Mouse (Mus musculus): Measurements from ENCODE around the gene Ubqln2. TPM values are rescaled to one million over a fixed set of nuclear protein-coding genes. Genes with fewer than 3 reads are reported as not detected.
A peak's percentile ranks its signal among the peaks of the same experiment; 100 is the strongest.

The Ubqln2 gene
- polyA plus RNA-seq, 1 experiment from 2014 or later: 35.0 TPM

DNA sequence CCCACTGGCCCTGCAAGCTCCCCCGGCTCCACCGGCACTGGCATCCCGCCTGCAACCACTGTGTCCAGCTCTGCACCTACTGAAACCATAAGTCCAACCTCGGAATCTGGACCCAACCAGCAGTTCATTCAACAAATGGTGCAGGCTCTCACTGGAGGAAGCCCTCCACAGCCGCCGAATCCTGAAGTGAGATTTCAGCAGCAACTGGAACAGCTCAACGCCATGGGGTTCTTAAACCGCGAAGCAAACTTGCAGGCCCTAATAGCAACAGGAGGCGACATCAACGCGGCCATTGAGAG, 2.0 kb downstream of the Ubqln2 start:
- peak overlapping the region; percentile 60 for H3K4me3 ChIP-seq (ENCODE audit: low read depth, low read length)
- WGBS: 20% methylated on average over 12 of the region's 12 CpGs
- ATAC-seq (ENCODE audit: insufficient read depth): no peak
- peak; percentile 44 for DNase-seq
- no peak overlapping the region for H3K27ac ChIP-seq (ENCODE audit: low read depth)
- H3K27me3 ChIP-seq (ENCODE audit: insufficient read depth, low read length): no peaks in the 10 kb centered on the region
- H3K9me3 ChIP-seq (ENCODE audit: low read depth, low read length): no peaks in the 10 kb centered on the region
- H3K9ac ChIP-seq: peak overlapping the region; percentile 76
- no peaks in the 10 kb centered on the region; the same call in 1 of the 2 replicates for H3K4me1 ChIP-seq (ENCODE audit: insufficient read depth)
- TF ChIP-seq CTCF (IDR thresholded peaks at IDR 0.05; ENCODE audit: low read depth): no peak
- H3K4me2 ChIP-seq: peak overlapping the region; percentile 71
- no peaks in the 10 kb centered on the region for H3K36me3 ChIP-seq (ENCODE audit: insufficient read depth)

DNA sequence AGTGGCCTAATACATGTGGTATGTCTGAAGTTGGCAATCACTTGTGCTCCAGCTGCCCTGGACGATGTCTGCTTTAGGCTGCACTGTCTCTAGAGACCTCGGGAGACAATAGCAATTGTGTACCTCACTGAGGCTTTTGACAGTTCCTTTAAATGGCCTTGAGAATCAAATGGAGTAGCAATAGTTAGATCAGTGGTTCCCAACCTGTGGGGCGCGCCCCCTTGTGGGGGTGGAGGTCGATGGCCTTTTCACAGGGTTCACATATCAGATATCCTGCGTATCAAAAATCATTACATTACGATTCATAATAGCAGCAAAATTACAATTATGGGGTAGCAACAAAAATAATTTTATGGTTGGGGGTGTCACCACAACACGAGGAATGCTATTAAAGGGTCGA, 7.9 kb downstream of the Ubqln2 start:
- H3K9me3 ChIP-seq (ENCODE audit: low read depth, low read length): no peaks in the 10 kb centered on the region
- no peaks in the 10 kb centered on the region; the same call in 1 of the 2 replicates for H3K4me1 ChIP-seq (ENCODE audit: insufficient read depth)
- no peak overlapping the region for H3K4me3 ChIP-seq (ENCODE audit: low read depth, low read length)
- TF ChIP-seq CTCF (IDR thresholded peaks at IDR 0.05; ENCODE audit: low read depth): peak; percentile 42
- 47% methylated on average over 9 of the region's 9 CpGs for WGBS
- no peak overlapping the region for H3K27ac ChIP-seq (ENCODE audit: low read depth)
- no peak for ATAC-seq (ENCODE audit: insufficient read depth)
- H3K27me3 ChIP-seq (ENCODE audit: insufficient read depth, low read length): no peaks in the 10 kb centered on the region
- H3K36me3 ChIP-seq (ENCODE audit: insufficient read depth): no peaks in the 10 kb centered on the region
- DNase-seq: peak; percentile 16
- H3K9ac ChIP-seq: no peak overlapping the region
- no peak overlapping the region for H3K4me2 ChIP-seq

DNA sequence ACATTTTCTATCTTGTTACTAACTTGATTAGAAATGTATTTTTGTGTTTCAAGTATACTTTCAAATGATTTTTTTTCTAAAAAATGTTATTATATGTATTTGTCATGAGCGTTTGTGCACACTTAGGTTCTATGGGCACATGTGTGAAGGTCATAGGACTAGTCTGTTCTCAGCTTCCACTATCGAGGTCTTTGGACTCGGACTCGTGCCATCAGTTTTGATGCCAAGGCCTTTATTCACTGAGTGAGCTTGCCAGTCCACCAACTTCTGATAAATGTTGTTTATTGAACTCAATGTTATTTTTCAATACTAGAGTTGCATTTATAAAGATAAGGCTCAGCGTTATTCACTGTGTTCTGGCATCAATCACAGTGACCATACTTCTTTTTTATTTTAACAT, 17.5 kb downstream of the Ubqln2 start:
- DNase-seq (no peak), ATAC-seq (ENCODE audit: insufficient read depth) (no peak)
- Histone ChIP-seq H3K27me3 (ENCODE audit: insufficient read depth, low read length) (no peaks in the 10 kb centered on the region), H3K36me3 (ENCODE audit: insufficient read depth) (no peaks in the 10 kb centered on the region), H3K4me2 (no peak overlapping the region), H3K27ac (ENCODE audit: low read depth) (no peak overlapping the region), H3K4me1 (ENCODE audit: insufficient read depth) (no peaks in the 10 kb centered on the region), H3K4me3 (ENCODE audit: low read depth, low read length) (no peak overlapping the region), H3K9me3 (ENCODE audit: low read depth, low read length) (no peaks in the 10 kb centered on the region), H3K9ac (no peak overlapping the region)
- no peak for TF ChIP-seq CTCF (IDR thresholded peaks at IDR 0.05; ENCODE audit: low read depth)
- WGBS: 75% methylated on average over 5 of the region's 5 CpGs

DNA sequence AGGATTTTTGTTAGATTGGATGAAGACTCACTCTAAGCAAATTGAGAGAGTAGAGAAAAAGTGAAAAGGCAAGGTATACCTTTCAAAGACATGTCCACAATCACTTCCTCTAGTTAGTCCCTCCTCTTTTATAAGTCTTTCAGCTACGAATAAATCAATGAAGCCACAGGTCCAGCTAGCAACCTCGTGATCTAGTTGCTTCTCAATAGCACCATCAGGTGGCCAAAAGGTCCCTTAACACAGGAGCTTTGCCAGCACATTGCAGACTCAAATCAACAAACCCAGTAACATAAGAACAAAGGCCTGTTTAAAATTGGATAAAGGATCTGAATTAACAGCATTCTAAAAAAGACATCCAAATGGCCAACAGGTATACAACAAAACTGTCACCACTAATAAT, 30.4 kb downstream of the Ubqln2 start:
- no peaks in the 10 kb centered on the region for H3K36me3 ChIP-seq (ENCODE audit: insufficient read depth)
- H3K4me2 ChIP-seq: no peak overlapping the region
- ATAC-seq (ENCODE audit: insufficient read depth): no peak
- H3K9ac ChIP-seq: no peak overlapping the region
- peak; percentile 44; the same call in 1 of the 2 replicates for TF ChIP-seq CTCF (IDR thresholded peaks at IDR 0.05; ENCODE audit: low read depth)
- DNase-seq: peak; percentile 57
- H3K27ac ChIP-seq (ENCODE audit: low read depth): no peak overlapping the region
- no peaks in the 10 kb centered on the region for H3K4me1 ChIP-seq (ENCODE audit: insufficient read depth)
- H3K9me3 ChIP-seq (ENCODE audit: low read depth, low read length): no peaks in the 10 kb centered on the region
- no peaks in the 10 kb centered on the region for H3K27me3 ChIP-seq (ENCODE audit: insufficient read depth, low read length)
- WGBS: 30% methylated on average over 2 of the region's 2 CpGs
- H3K4me3 ChIP-seq (ENCODE audit: low read depth, low read length): no peak overlapping the region

Other genes starting within 250 kb of the Ubqln2 start
- gene Cypt3, start 60.4 kb downstream of the Ubqln2 start, polyA plus RNA-seq (2014; fragmentation: Nextera tagmentation; extraction: Ambion mirVana): not detected in 2 replicates
- gene Kctd12b, start 198.2 kb downstream of the Ubqln2 start, polyA plus RNA-seq (2014; fragmentation: Nextera tagmentation; extraction: Ambion mirVana): 8.1 and 9.4 TPM in 2 replicates
- gene Nbdy, start 225.4 kb downstream of the Ubqln2 start, polyA plus RNA-seq (2014; fragmentation: Nextera tagmentation; extraction: Ambion mirVana): 103 and 108 TPM in 2 replicates

Data from lung, embryonic 14.5 days (tissue).